Mouse (Mus musculus) layer of hippocampus, postnatal 10 days (tissue): ENCODE results near the gene Prss42. TPM values are rescaled to one million over a fixed set of nuclear protein-coding genes. Genes with fewer than 3 reads are reported as not detected.

Experiments used
- total RNA-seq, 2 experiments: library from RNA; stranded (reverse); gene quantifications; 2 replicates each; pipeline ENCODE4 v1.2.3; 2021

Gene Prss42
- total RNA-seq, 2 experiments from 2014 or later = not detected

Other genes with a start within 250 kb of the Prss42 start
- gene Nradd, start 173.7 kb upstream of the Prss42 start, total RNA-seq = 1 to 10 TPM; 2.1 to 2.6 TPM
- 1 to 10 TPM; 9.1 to 9.8 TPM for gene Nbeal2, start 144.0 kb upstream of the Prss42 start, total RNA-seq
- 10 to 100 TPM; 46.7 to 49.7 TPM for gene Ccdc12, start 141.7 kb upstream of the Prss42 start, total RNA-seq
- gene Myl3, start 56.3 kb upstream of the Prss42 start, total RNA-seq = under 1 TPM; 0.49 to 0.75 TPM
- gene Pth1r, start 51.0 kb upstream of the Prss42 start, total RNA-seq = 1 to 10 TPM; 6.7 to 7.6 TPM
- not detected for gene Prss44, start 15.8 kb downstream of the Prss42 start, total RNA-seq
- under 1 TPM; 0.21 to 0.27 TPM for gene Prss43, start 28.5 kb downstream of the Prss42 start, total RNA-seq
- under 1 TPM; 0.50 to 0.74 TPM for gene Prss45, start 36.4 kb downstream of the Prss42 start, total RNA-seq
- under 1 TPM in 1 of 2 experiments, not detected in 1; 0.39 TPM for gene Prss46, start 46.3 kb downstream of the Prss42 start, total RNA-seq
- under 1 TPM; 0.31 to 0.41 TPM for gene Prss50, start 59.8 kb downstream of the Prss42 start, total RNA-seq
- 10 to 100 TPM; 11.6 to 15.4 TPM for gene Als2cl, start 81.7 kb downstream of the Prss42 start, total RNA-seq
- gene Tmie, start 81.9 kb downstream of the Prss42 start, total RNA-seq = 1 to 10 TPM; 1.7 to 1.8 TPM
- gene Fam240a, start 118.7 kb downstream of the Prss42 start, total RNA-seq = not detected
- gene Tdgf1, start 148.0 kb downstream of the Prss42 start, total RNA-seq = not detected
- gene Lrrc2, start 153.4 kb downstream of the Prss42 start, total RNA-seq = 1 to 10 TPM; 1.6 to 1.7 TPM
- under 1 TPM in 1 of 2 experiments, not detected in 1; 0.21 TPM for gene Rtp3, start 192.4 kb downstream of the Prss42 start, total RNA-seq
- gene Ltf, start 221.1 kb downstream of the Prss42 start, total RNA-seq = 1 to 10 TPM in 1 of 2 experiments, not detected in 1; 2.0 TPM